Mouse (Mus musculus): ENCODE measurements around the gene Sertad4.

Gene Sertad4

DNA sequence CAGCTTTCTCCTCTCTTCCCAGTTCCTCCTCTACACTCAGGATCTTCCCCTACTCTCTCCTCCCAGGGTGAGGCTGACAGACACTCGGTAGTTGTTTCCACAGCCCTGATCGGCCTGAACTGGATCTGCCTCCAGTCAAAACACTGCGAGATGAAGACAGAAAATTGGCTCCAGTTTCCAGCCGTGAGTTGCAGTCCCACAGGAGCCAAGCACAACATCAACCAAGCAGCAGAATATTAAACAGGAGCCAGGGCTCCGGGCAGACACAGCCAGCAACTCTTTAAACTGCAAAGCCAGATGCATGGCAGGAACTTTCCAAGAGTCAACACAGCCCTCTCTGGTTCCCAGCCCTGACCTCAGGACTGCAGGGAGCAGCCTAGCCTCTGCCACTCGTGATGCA lies 3.9 kb downstream of the Sertad4 start:
- no peak for DNase-seq (ENCODE audit: low spot score)

DNA sequence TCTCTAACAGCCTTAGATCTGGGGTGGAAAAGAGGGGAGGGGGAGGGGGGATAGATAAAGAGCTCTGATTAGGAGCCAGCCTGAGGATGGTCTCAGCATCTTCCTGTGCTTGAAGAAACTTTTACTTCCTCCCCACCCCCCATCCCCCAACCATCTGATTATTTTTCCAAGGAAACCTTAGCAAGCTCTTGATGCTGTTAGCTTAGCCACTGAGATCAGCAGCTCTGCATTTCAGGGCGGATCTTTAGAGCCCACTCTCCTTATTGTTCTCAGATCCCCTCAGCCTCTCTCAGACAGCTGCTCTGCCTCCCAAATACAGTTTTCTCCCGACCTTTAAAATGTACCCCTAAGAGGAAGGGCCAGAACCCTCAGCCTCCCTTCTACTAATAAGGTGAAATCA lies 4.4 kb downstream of the Sertad4 start:
- no peak for DNase-seq (ENCODE audit: low spot score)

DNA sequence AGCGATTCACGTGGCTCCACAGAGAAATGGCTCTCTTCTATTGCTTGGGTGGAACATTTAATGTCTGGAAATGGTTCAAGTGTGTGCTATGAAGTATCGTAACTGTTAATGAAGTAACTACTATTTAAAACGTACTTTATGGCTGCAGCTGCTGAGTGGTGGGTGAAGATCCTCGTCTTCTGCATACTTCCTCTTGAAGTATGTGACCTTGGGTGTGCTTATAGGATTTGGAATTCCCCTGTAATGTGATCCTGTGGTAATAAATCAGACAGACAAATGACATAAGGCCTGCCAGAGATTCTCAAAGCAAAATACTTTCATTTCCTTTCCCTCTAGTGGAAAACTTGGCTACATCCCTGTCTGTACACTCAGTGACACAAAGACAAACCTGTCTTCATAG lies 5.9 kb downstream of the Sertad4 start:
- DNase-seq (ENCODE audit: low spot score) = no peak

DNA sequence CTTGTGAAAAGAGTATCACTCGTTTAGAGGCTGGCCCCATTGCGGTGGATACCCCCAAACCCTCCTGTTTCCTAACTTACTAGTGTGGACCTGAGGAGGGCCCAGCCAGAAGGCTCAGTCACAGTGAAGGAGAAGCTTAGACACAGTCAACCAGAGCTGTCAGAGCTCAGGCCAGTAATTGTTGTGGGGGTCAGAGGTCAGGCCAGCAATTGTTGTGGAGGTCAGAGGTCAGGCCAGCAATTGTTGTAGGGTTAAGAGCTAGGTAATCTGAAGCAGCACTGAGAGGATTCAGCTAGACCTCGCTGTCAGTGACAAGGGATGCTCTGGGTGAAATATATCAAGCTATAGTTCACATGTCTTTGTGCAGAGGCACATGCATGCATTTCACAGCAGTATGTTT lies 8.3 kb downstream of the Sertad4 start:
- no peak for DNase-seq (ENCODE audit: low spot score)

DNA sequence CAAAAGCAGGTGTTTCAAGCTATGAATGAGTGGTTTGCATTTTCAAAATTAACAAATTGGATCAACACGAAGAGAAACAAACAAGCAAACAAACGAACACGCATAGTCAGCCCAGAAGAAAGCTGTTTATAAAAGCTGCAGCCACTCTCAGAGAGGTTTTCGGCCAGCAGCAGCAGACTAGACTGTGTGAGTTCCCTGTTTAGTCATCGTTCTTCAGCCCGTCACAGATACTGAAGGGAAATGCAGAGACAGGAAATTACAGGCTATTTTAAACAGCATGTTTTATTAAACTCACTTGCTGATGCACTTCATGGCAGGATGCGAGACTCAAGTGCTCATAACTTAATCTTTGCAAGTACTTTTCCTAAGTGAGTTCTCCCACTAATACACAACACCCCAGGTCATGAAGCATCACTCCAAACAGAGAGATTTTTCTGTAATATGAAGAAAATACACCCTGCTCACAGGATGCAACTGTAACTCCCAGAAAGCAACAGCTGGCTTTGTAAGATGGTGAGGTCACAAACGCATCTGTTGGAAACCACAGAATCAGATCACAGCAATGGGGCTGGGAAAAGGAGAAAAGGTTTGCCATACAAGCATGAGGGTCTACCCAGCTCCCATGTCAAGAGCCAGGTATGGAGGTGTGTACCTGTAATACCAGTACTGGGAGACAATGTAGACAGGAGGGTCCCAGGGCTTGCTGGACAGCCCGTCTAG lies 14.3 kb downstream of the Sertad4 start:
- DNase-seq (ENCODE audit: low spot score) = no peak

DNA sequence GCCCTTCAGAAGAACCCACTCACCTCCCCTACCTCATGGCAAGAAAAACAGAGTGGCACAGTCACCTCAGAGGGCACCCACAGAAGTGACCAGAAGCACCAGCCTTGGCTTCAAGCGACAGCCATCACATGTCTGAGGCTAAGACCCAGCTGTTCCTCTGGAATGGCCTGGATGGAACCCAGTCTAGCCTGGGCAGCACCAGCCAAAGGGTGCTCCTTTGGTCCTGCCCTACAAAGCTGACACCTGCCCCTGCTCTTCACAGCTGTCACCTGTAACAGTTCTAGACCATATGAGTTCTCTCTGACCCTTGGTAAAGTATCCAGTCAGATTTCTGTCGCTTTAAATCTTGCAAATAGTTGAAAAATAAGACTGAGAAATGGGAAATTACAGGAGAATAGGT lies 14.9 kb downstream of the Sertad4 start:
- DNase-seq (ENCODE audit: low spot score) = no peak

DNA sequence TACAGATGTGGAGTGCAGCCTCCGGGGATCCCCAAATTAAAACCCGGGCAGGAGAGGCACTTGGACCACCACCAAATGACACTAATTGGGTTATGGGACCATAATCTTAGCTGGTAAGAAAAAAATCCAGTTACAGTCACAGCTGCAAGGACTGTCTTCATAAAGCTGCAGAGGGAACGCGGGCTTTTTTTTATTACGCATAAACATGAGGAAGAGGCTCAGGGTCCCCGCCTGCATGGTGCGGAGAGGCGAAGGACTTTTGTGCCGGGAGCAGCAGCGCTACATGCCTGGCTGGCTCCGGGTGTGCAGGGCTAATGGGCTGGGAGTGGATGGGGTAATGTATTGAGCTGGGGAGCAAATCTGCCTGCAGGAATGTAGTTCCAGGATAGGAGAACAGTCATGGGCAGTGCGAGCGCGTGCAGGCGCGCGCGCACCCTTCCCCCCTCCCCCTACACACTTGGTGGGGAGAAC lies 20.3 kb downstream of the Sertad4 start:
- no peak for DNase-seq (ENCODE audit: low spot score)

DNA sequence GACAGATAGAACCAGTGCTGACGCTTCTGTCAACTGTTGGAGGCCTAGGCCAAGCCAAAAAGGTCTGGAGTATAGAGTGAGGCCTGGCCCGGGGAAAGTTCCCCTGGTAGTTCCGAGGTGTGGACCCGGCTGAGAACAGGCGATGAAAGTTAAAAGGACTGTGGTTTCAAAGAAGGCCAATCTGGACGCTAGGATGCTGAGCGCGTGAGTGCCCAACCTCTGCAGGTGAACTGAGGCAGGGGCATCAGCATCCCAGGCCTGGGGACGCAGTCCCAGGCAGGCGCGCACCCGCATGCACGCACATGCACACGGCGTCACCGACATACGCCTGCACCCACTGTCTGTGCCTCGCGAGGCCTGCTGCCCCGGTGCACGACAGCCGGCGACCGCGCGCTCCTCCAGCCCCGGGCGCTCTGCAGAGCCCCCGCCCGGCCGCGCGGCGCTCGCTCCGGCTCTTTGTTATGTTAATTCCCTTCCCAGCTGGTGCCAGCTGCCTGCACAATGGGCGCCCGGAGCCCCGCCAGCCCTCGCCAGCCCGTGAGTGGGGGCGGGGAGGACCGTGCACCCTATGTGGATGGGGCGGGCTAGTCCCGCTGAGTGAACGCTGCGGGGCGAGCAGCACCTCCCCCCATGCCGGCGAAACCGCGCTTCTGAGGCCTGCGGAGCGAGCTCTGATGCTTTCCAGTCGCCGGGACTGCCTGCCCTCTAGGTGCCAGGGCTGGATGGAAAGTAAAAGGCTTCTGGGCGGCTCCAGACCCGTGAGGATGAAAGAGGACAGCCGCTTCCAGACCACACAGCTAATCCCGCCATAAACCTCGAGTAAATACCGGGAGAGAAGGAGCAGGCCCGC lies 21.0 kb downstream of the Sertad4 start:
- no peak for DNase-seq (ENCODE audit: low spot score)

DNA sequence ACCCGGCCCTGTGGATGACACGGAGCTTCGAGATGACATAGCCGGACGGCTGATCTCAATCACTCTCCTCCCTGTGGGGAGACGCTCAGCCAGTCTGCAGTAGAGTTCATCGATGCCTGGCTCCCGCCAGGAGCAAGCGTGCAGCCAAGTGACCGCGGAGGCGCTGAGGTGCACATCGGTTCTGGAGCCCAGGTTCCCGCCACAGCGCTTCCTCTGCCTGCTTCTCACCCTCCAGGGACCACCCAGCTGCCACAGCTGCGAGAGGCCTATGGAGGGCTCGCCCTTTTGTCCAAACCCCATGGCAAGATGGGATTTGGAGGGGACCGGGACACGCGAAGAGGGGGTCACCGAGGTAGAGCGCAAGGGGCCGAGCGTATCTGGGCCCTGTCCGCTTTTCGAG lies 22.0 kb downstream of the Sertad4 start:
- no peak for DNase-seq (ENCODE audit: low spot score)

DNA sequence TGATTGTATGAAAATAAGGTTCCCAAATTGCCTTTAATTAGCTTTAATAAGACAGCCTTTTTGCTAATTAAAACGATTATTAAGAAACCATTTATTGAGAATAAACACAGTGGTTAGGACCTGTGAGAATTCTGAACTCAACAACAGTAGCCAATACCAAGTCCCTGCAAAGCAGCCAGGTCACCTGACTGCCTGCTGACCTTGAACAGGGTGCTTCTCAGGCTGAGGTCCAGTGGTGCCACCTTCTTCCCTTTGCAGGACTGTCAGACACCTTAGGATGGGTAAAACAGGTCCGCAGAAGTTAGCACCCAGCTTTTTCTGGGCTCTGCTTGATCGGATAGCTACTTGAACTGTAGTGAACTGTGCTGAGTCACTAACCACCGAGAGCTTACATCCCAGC lies 22.5 kb downstream of the Sertad4 start:
- no peak for DNase-seq (ENCODE audit: low spot score)

DNA sequence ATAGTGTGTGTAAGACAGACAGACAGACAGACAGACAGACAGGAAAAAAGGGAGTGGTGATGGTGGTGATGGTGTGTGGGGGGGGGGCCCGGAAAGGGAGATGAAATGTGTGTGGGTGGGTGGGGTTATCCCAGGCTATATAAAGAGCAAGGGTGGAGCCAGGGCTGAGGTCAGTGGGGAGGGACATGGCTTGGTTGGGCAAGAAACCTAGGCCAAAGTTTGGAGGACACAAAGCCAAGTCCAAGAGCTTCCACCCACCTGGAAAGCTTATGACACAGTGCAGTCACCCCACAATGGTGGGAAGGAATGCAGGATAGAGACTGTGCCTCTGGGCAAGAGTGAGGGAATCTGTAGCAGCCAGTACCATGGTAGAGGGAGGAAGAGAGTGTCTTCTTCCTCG lies 23.2 kb downstream of the Sertad4 start:
- DNase-seq (ENCODE audit: low spot score) = no peak

DNA sequence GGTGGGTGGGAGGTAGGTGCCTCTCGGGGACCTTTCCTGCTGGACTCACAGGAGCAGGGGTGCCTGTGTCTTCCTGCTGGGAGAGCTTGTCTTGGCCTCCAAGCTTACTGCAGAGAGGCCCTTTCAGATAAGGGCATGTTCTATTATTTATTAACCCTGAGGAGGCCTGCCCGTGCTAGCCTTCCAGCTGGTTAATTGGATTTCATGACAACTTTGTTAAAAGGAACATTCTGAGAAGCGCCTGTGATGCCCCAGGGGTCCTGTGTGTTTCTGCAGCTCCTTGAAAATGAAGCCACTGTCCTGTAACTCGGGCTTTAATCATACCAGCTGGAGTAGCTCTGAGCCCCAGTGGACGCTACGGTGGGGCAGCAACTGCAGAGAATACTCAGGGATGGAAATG lies 25.1 kb downstream of the Sertad4 start:
- no peak for DNase-seq (ENCODE audit: low spot score)

DNA sequence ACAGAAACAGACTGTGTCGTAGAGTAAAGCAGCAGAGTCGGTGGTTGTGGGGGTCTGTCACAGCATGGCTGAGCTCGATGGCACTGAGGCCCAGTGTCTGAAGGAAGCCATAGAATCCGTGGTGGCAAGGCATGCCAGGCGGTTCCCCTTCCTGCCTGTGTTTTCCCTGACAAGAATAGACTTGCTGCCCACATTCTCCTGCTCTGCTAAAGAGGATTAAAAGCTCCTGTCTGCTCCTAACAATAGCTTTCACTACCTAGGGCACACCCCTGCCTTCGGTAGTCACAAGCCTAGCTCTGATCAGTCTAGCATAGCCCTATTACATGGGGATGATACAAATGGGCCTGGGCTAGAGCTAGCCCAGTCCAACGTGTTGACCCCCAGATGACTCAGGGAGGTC lies 26.6 kb downstream of the Sertad4 start:
- DNase-seq (ENCODE audit: low spot score) = no peak

DNA sequence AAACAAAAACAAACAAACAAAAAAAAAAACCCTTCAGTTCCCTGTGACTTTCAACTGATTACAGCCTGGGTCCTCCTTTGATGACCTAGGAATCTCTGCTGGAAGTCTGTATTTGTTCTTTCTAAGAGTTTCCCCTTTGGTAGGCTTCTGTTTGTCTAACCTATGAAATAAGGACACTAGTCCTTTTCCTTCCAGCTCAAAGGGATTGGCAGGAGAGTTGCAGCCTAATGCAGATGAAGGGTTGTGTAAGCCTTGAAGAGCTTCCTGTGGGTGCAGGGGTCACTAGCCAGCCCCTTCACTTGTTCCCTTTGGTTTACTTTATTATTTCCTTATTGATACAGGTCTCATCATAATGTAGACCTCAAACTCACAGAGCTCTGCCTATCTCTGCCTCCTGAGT lies 27.6 kb downstream of the Sertad4 start:
- DNase-seq (ENCODE audit: low spot score) = no peak

DNA sequence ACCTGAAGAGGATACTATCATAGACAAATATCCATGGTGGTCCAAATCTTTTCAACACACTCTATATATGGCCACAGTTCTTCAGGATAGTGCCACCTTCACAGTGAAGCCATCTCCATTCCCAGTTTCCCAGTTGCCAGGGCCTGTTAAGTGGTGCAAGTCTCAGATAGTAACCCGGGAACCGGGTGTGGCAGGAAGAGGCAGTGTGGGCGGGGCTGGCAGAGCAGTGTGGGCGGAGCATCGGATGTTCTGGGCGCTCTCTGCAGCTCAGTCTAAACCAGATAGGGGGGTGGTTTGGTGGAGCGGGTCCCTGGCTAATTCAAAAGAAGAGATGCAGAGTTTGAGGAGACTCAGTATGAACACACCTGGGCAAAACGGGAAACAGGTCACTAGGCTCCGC lies 29.8 kb downstream of the Sertad4 start:
- DNase-seq (ENCODE audit: low spot score) = no peak

DNA sequence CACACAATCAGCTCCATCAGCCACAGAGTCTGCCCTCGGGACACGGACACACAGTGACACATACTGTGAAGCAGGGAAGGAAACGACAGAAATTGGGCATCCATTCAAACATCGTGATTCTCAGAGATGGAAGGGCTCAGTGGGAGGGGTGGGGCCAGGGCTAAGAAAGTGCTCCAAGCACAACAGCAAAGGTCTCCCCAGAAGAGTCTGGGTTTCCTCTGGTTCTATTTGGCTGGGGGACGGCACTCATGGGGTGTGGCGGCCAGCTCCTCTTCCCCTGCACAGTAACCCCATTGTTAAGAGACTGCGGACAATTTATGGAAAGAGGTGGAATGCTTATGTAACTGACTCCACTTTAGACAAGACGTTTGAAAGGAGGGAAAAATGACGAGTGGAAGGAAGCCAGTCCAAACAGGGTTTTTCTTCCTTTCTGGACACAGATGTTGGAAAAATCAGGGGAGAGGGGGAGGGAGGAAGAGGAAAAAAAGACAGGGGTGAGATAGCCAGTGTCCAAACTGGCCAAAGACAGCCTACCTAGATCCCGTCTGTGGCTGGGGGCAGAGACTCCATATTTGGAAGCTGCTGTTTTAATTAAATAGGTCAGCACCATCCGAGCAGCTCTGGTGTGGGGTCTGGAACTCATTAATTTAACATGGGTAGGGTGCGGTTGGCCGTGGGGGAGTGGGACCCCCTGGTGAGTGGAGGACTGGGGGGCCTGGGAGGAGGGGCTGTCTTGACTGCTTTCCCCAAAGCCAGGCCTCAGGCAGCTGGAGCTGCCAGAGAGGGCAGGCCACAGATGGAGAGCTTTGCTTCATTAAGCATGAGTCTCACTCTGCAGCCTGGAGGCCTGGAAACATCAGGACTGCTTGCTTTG lies 32.7 kb downstream of the Sertad4 start:
- DNase-seq (ENCODE audit: low spot score) = peak; percentile 38

DNA sequence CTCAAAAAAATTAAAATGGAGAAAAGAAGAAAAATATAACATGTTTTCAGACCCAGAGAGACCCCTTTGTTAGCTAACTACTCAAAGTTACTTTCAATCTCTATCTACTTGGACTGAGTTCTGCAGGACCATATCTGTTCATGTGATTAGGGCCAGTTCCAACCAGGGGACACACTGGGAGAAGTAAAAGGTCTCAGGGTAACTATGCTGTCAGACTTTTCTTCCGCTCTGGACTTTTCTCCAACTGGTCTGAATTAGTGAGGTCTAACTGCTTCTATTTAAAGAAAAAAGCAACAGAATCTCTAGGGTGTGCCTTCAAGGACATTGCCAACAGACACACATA lies 33.3 kb downstream of the Sertad4 start:
- no peak for DNase-seq (ENCODE audit: low spot score)

DNA sequence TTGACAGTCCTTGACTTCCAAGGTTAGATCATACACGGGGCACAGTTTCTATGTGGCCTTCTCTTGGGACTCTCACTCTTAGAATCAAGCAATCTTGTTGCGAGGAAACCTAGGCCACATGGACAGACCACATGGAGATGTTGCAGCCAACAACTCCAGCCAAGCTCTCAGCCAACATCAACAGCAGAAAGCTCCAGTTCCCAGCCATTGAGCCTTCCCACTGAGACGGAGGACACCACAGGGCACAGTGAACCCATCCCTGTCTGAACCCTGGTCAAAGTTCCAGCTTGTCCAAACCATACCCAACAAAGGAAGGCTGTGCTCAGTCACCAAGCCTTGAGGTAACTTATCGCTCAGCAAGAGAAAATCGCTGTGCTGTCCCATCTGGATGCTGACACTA lies 37.2 kb downstream of the Sertad4 start:
- no peak for DNase-seq (ENCODE audit: low spot score)

DNA sequence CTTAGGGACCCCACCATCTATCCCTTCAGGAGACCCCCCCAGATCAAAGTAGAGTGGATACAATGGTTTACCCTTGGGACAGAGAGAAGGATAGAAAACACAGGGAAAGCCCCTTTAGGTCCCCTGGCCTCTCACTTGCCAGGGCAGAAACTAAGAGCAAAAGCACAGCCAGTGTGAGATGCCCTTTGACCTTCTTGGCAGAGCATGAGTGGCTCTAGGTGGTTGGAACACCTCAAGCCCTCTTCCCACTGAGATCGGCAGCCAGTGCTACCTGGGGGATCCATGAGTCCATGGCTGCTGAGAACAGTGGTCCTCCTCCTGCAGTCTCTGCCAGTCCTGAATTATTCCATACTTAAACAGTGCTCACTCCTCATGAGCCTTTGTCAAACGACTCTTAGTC lies 39.8 kb downstream of the Sertad4 start:
- DNase-seq (ENCODE audit: low spot score) = no peak

DNA sequence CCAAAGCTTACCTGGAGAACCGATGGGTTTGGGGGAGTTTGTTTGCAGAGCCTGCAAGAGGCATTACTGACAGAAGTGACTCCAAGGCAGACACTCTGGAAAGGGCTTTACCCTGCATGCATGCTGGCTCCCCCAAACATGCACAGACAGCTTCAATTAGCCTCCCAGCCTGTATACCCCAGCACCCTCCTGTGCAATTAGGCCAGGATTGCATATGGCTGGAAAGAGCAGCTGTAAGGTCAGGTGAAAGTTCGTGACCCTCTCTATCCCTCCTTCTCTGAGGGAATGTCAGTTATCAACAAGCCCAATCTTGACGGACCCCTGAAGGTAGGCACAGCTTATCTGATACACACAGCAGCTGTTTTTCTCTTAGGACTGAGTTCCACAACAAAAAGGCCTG lies 40.9 kb downstream of the Sertad4 start:
- no peak for DNase-seq (ENCODE audit: low spot score)

DNA sequence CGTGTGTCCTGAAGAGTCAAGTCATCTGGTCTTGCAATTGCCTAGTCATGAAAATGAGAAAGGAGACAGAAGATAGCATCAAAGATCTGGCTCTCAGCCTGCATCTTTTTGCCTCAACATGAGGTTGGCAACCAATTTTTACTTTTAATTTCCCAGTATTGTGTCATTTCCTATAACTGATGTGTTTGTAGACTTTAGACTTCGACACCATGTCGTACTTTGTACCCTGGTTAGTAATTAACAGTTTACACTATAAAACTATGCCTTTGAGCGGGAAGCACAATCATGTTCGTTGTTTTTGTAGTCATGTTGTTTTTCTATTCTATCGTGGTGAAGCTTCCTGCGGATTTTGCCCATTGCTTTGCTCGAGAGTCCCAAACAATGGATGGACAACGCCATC lies 42.8 kb downstream of the Sertad4 start:
- DNase-seq (ENCODE audit: low spot score) = no peak

DNA sequence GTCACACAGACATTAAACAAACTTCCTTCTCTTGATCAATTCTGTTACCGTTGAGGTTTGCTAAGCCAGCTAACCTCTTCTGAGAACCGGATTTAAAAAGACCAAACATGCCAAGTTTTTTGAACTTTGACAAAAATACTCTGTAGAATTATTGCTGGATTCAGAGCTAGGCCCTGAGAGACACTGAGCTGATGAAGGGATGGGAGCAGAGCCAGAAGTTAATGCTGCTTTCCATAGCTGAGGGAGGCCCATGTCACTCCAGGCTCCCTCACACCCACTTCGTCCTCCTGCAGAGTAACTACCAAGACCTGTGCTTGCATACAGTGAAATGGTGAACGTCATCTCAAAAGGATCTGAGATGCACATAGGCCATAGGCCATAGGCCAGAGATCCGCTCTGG lies 43.3 kb downstream of the Sertad4 start:
- DNase-seq (ENCODE audit: low spot score) = no peak
